ENCODE assay signal across 8 mouse cellular contexts in the genomic region with DNA sequence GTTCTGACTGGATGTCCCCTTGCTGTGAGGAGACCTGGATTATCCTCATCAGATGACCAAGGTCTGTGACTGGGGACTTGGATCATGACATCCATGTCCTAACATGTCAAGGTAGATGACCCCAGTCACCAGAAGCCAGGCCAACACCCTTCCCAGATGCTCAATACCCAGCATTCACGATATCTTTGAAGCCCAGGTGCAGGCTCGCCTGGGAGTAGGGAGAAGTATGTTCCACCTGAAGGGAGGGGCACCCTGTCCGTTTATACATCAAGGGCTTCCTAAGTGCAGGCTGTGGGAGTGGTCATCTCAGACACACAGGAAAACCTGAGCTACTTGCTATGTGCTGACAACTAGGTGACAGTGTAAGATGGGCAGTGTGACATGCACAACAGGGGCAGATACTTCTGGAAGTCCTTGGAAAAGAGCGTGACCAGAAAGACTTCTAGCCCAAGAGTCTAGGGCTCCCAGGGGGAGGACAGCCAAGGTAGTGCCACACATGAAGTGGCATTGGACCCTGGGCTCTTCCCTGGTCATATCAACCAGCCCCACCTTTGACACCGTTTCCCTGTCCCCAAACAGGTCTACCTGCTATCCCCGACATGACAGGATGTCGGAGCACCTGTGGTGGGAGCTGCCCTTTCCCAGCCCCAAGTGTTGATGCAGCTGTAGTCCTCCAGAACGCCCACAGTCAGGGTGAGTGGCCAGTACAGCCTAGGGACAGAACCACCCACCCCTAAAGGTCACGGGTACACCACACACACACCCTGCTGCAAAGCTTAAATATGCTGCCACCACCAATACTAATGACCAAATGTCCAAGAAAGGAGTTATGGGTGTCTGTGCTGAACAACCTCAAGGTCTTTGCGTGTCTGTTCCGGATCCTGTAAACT. TPM values are rescaled to one million over a fixed set of nuclear protein-coding genes. Genes with fewer than 3 reads are reported as not detected.
DNase-seq lines count a peak whose midpoint lies in the region; ATAC-seq and TF ChIP-seq lines count a peak whose summit lies in the region.

No protein-coding gene starts in this region.

- peaks cover 23% of the 10 kb centered on the region; the same call in 1 of the 2 replicates for H3K79me2 ChIP-seq in liver, adult 2 months (ENCODE audit: control insufficient read depth, insufficient read depth, low read length)

- peak overlapping the region; percentile 46 for H3K9ac ChIP-seq in liver, adult 2 months (ENCODE audit: low read depth, low read length)
- H3K9ac ChIP-seq in heart, embryonic 15.5 days = peak overlapping the region; percentile 35
- H3K9ac ChIP-seq in liver, embryonic 15.5 days = peak overlapping the region; percentile 84
- no peak overlapping the region; the same call in 1 of the 2 replicates for H3K9ac ChIP-seq in stomach, embryonic 14.5 days (replicated peaks; ENCODE audit: low read depth, low read length)

- H3K27me3 ChIP-seq in liver, adult 2 months (ENCODE audit: control insufficient read depth, insufficient read depth, low read length) = no peaks in the 10 kb centered on the region
- no peaks in the 10 kb centered on the region for H3K27me3 ChIP-seq in heart, embryonic 15.5 days
- H3K27me3 ChIP-seq in liver, embryonic 15.5 days = no peaks in the 10 kb centered on the region; the same call in 1 of the 2 replicates
- no peaks in the 10 kb centered on the region for H3K27me3 ChIP-seq in stomach, embryonic 14.5 days (ENCODE audit: control insufficient read depth, insufficient read depth, low read length)

- H3K4me3 ChIP-seq in liver, adult 2 months (ENCODE audit: insufficient read depth, low read depth, low read length) = peak overlapping the region; percentile 42
- H3K4me3 ChIP-seq in heart, embryonic 15.5 days = peak overlapping the region; percentile 87
- H3K4me3 ChIP-seq in liver, embryonic 15.5 days (replicated peaks) = peak overlapping the region; percentile 72
- peak overlapping the region; percentile 68 for H3K4me3 ChIP-seq in stomach, embryonic 14.5 days (ENCODE audit: low read depth, low read length)

- peak overlapping the region; percentile 65 for H3K4me2 ChIP-seq in heart, embryonic 15.5 days
- H3K4me2 ChIP-seq in liver, embryonic 15.5 days = peak overlapping the region; percentile 89
- H3K4me2 ChIP-seq in stomach, embryonic 14.5 days (replicated peaks; ENCODE audit: low read depth, low read length) = peak overlapping the region; percentile 60

- 27% methylated on average over 11 of the region's 11 CpGs for WGBS in liver, adult 2 months
- 31% methylated on average over 11 of the region's 11 CpGs for WGBS in heart, embryonic 15.5 days
- WGBS in liver, embryonic 15.5 days (ENCODE audit: insufficient replicate concordance) = 28% methylated on average over 11 of the region's 11 CpGs
- WGBS in stomach, embryonic 14.5 days = 29% methylated on average over 11 of the region's 11 CpGs

- peak overlapping the region; percentile 68 for H3K27ac ChIP-seq in liver, adult 2 months (replicated peaks; ENCODE audit: insufficient read depth, low read depth, low read length)
- H3K27ac ChIP-seq in heart, embryonic 15.5 days = peak overlapping the region; percentile 89
- peak overlapping the region; percentile 99 for H3K27ac ChIP-seq in liver, embryonic 15.5 days (replicated peaks)
- peak overlapping the region; percentile 59; the same call in 1 of the 2 replicates for H3K27ac ChIP-seq in stomach, embryonic 14.5 days (ENCODE audit: low read length)

- peaks cover 22% of the 10 kb centered on the region for H3K4me1 ChIP-seq in liver, adult 2 months (ENCODE audit: control insufficient read depth, insufficient read depth, low read length)
- peaks cover 41% of the 10 kb centered on the region for H3K4me1 ChIP-seq in heart, embryonic 15.5 days (replicated peaks)
- H3K4me1 ChIP-seq in liver, embryonic 15.5 days (replicated peaks) = peaks cover 45% of the 10 kb centered on the region
- H3K4me1 ChIP-seq in stomach, embryonic 14.5 days (ENCODE audit: control insufficient read depth, insufficient read depth, low read length) = peaks cover 18% of the 10 kb centered on the region; the same call in 1 of the 2 replicates

- TF ChIP-seq CTCF in liver, adult 2 months (IDR thresholded peaks at IDR 0.05; ENCODE audit: low read depth, low read length) = no peak

- H3K9me3 ChIP-seq in heart, embryonic 15.5 days (replicated peaks) = no peaks in the 10 kb centered on the region
- H3K9me3 ChIP-seq in liver, embryonic 15.5 days (replicated peaks) = no peaks in the 10 kb centered on the region
- no peaks in the 10 kb centered on the region for H3K9me3 ChIP-seq in stomach, embryonic 14.5 days (ENCODE audit: control insufficient read depth, low read depth, low read length)

- H3K36me3 ChIP-seq in liver, adult 2 months (ENCODE audit: control insufficient read depth, insufficient read depth, low read length) = peaks cover 7% of the 10 kb centered on the region; the same call in 1 of the 2 replicates
- H3K36me3 ChIP-seq in heart, embryonic 15.5 days = peaks cover 13% of the 10 kb centered on the region
- peaks cover 24% of the 10 kb centered on the region for H3K36me3 ChIP-seq in liver, embryonic 15.5 days (replicated peaks)
- peaks cover 20% of the 10 kb centered on the region for H3K36me3 ChIP-seq in stomach, embryonic 14.5 days (ENCODE audit: control insufficient read depth, insufficient read depth, low read length)

- no peak for TF ChIP-seq POLR2A in liver, adult 2 months (IDR thresholded peaks at IDR 0.05; ENCODE audit: extremely low read depth, insufficient read depth, low read length)

- ATAC-seq in heart, embryonic 15.5 days (replicated peaks; ENCODE audit: insufficient number of reproducible peaks, insufficient read depth, low FRiP score, low read depth) = no peak
- peak; percentile 2; the same call in 1 of the 2 replicates for ATAC-seq in liver, embryonic 15.5 days (ENCODE audit: insufficient read depth)
- peak; percentile 16; the same call in 1 of the 2 replicates for ATAC-seq in stomach, embryonic 14.5 days (ENCODE audit: insufficient number of reproducible peaks, insufficient read depth, low FRiP score, low read depth)

- no peak for DNase-seq in liver, adult 2 months (ENCODE audit: extremely low read depth, low read depth, low spot score)
- DNase-seq in liver = no peak
- peak; percentile 79 for DNase-seq in cerebellum, adult 9-11 months
- DNase-seq in layer of hippocampus, postnatal 10 days (ENCODE audit: low spot score in 2 of 2) = no peak
- no peak for DNase-seq in gastrocnemius, postnatal 25 days

RNA-seq across cellular contexts. Expression of a gene that starts 1.1 kb away (rescaled TPM):
- total RNA-seq in liver, adult 2 months (2014; rRNA removed) = 82.1 and 91.1 TPM in 2 replicates
- polyA plus RNA-seq in liver, adult 2 months (2012; rRNA removed) = 215 and 222 TPM in 2 replicates
- polyA plus RNA-seq in heart, embryonic 15.5 days (2015; fragmentation: Nextera tagmentation; extraction: Ambion mirVana) = 86.7 and 98.4 TPM in 2 replicates
- polyA plus RNA-seq in liver, embryonic 15.5 days (2015; fragmentation: Nextera tagmentation; extraction: Ambion mirVana) = 105 and 107 TPM in 2 replicates
- polyA plus RNA-seq in stomach, embryonic 14.5 days (2014; fragmentation: Nextera tagmentation; extraction: Ambion mirVana) = 88.7 and 93.6 TPM in 2 replicates
- 10 to 100 TPM; 54.8 to 56.2 TPM for total RNA-seq in layer of hippocampus, postnatal 10 days (2021)
- total RNA-seq in gastrocnemius, postnatal 25 days (2021) = 100 to 1,000 TPM; 329 to 332 TPM

RNA-seq across cellular contexts. Expression of a gene that starts 8.0 kb away (rescaled TPM):
- total RNA-seq in liver, adult 2 months (2014; rRNA removed) = 0.09 and 0.34 TPM in 2 replicates
- polyA plus RNA-seq in liver, adult 2 months (2012; rRNA removed) = 0.09 and 0.37 TPM in 2 replicates
- polyA plus RNA-seq in heart, embryonic 15.5 days (2015; fragmentation: Nextera tagmentation; extraction: Ambion mirVana) = 1.1 TPM in 2 replicates
- 0.15 and 0.37 TPM in 2 replicates for polyA plus RNA-seq in liver, embryonic 15.5 days (2015; fragmentation: Nextera tagmentation; extraction: Ambion mirVana)
- 1.0 and 1.6 TPM in 2 replicates for polyA plus RNA-seq in stomach, embryonic 14.5 days (2014; fragmentation: Nextera tagmentation; extraction: Ambion mirVana)
- 1 to 10 TPM; 1.6 to 1.8 TPM for total RNA-seq in layer of hippocampus, postnatal 10 days (2021)
- 1 to 10 TPM; 4.0 to 4.4 TPM for total RNA-seq in gastrocnemius, postnatal 25 days (2021)

RNA-seq across cellular contexts. Expression of a gene that starts 11.7 kb away (rescaled TPM):
- 18.2 and 24.4 TPM in 2 replicates for total RNA-seq in liver, adult 2 months (2014; rRNA removed)
- 48.5 and 58.9 TPM in 2 replicates for polyA plus RNA-seq in liver, adult 2 months (2012; rRNA removed)
- polyA plus RNA-seq in heart, embryonic 15.5 days (2015; fragmentation: Nextera tagmentation; extraction: Ambion mirVana) = 39.5 and 46.8 TPM in 2 replicates
- 21.4 and 23.1 TPM in 2 replicates for polyA plus RNA-seq in liver, embryonic 15.5 days (2015; fragmentation: Nextera tagmentation; extraction: Ambion mirVana)
- 64.5 and 64.8 TPM in 2 replicates for polyA plus RNA-seq in stomach, embryonic 14.5 days (2014; fragmentation: Nextera tagmentation; extraction: Ambion mirVana)
- total RNA-seq in layer of hippocampus, postnatal 10 days (2021) = 10 to 100 TPM; 68.5 to 80.9 TPM
- total RNA-seq in gastrocnemius, postnatal 25 days (2021) = 10 to 100 TPM; 19.1 to 19.6 TPM

RNA-seq across cellular contexts. Expression of a gene that starts 16.5 kb away (rescaled TPM):
- 0.60 TPM in 1 of 2 replicates, not detected in the other for total RNA-seq in liver, adult 2 months (2014; rRNA removed)
- polyA plus RNA-seq in liver, adult 2 months (2012; rRNA removed) = not detected in 2 replicates
- polyA plus RNA-seq in heart, embryonic 15.5 days (2015; fragmentation: Nextera tagmentation; extraction: Ambion mirVana) = 1.4 and 1.9 TPM in 2 replicates
- polyA plus RNA-seq in liver, embryonic 15.5 days (2015; fragmentation: Nextera tagmentation; extraction: Ambion mirVana) = 0.26 TPM in 1 of 2 replicates, not detected in the other
- polyA plus RNA-seq in stomach, embryonic 14.5 days (2014; fragmentation: Nextera tagmentation; extraction: Ambion mirVana) = 29.7 and 30.0 TPM in 2 replicates
- under 1 TPM in 1 of 2 experiments, not detected in 1; 0.32 TPM for total RNA-seq in layer of hippocampus, postnatal 10 days (2021)
- total RNA-seq in gastrocnemius, postnatal 25 days (2021) = not detected

RNA-seq across cellular contexts. Expression of a gene that starts 23.4 kb away (rescaled TPM):
- 652 and 839 TPM in 2 replicates for total RNA-seq in liver, adult 2 months (2014; rRNA removed)
- 523 and 643 TPM in 2 replicates for polyA plus RNA-seq in liver, adult 2 months (2012; rRNA removed)
- polyA plus RNA-seq in heart, embryonic 15.5 days (2015; fragmentation: Nextera tagmentation; extraction: Ambion mirVana) = 998 and 1,017 TPM in 2 replicates
- 980 and 1,043 TPM in 2 replicates for polyA plus RNA-seq in liver, embryonic 15.5 days (2015; fragmentation: Nextera tagmentation; extraction: Ambion mirVana)
- 871 and 937 TPM in 2 replicates for polyA plus RNA-seq in stomach, embryonic 14.5 days (2014; fragmentation: Nextera tagmentation; extraction: Ambion mirVana)
- total RNA-seq in layer of hippocampus, postnatal 10 days (2021) = 100 to 1,000 TPM; 692 to 694 TPM
- 100 to 1,000 TPM; 513 to 650 TPM for total RNA-seq in gastrocnemius, postnatal 25 days (2021)
